Mouse (Mus musculus) lung, embryonic 15.5 days (tissue): ENCODE data around the gene Il21r. TPM values are rescaled to one million over a fixed set of nuclear protein-coding genes. Genes with fewer than 3 reads are reported as not detected.

ENCODE experiments used
- ATAC-seq: fragments of 200-750 bp; cut with Nextera tagmentation; 2 replicates; pipeline ENCODE4 v1.8.0; 2017; ENCODE audit warnings: moderate number of reproducible peaks, borderline replicate concordance; ENCODE audit not compliant: low FRiP score, low TSS enrichment; ENCODE audit errors: extremely low read depth
- H3K27ac ChIP-seq: fragments of 300-500 bp; sonication (generic); 2 replicates; pipeline ENCODE4 v1.5.1; 2015; ENCODE audit warnings: moderate library complexity, mild to moderate bottlenecking, inconsistent platforms
- H3K27me3 ChIP-seq: fragments of 300-500 bp; sonication (generic); 2 replicates; pipeline ENCODE4 v1.6.1; 2015; ENCODE audit warnings: inconsistent platforms
- H3K36me3 ChIP-seq: fragments of 300-500 bp; sonication (generic); 2 replicates; pipeline ENCODE4 v1.6.1; 2015; ENCODE audit warnings: inconsistent platforms
- H3K4me1 ChIP-seq: fragments of 300-500 bp; sonication (generic); 2 replicates; pipeline ENCODE4 v1.6.1; 2015; ENCODE audit warnings: inconsistent platforms
- H3K4me2 ChIP-seq: fragments of 300-500 bp; sonication (generic); 2 replicates; pipeline ENCODE4 v1.6.1; 2015; ENCODE audit warnings: inconsistent platforms, mild to moderate bottlenecking, moderate library complexity
- H3K4me3 ChIP-seq: fragments of 300-500 bp; sonication (generic); 2 replicates; pipeline ENCODE4 v1.5.1; 2015; ENCODE audit warnings: mild to moderate bottlenecking, inconsistent platforms
- H3K9ac ChIP-seq: fragments of 300-500 bp; sonication (generic); 2 replicates; pipeline ENCODE4 v1.6.1; 2015; ENCODE audit warnings: inconsistent platforms
- H3K9me3 ChIP-seq: fragments of 300-500 bp; sonication (generic); 2 replicates; pipeline ENCODE4 v1.6.1; 2016; ENCODE audit warnings: inconsistent platforms
- WGBS: fragments of 180-500 bp; shearing (Covaris S2); methylation state at CpG from one replicate; pipeline ENCODE4 v1.1.7; 2015; 5-methylcytosine and 5-hydroxymethylcytosine counted together
- polyA plus RNA-seq: library from polyadenylated mRNA; unstranded; fragments of >200 nt; fragmentation: Nextera tagmentation; extraction: Ambion mirVana; gene quantifications from 2 replicates; pipeline ENCODE4 v1.2.1, GENCODE M21; 2015

The Il21r gene
- polyA plus RNA-seq, 1 experiment from 2014 or later, result 0.74 TPM

DNA sequence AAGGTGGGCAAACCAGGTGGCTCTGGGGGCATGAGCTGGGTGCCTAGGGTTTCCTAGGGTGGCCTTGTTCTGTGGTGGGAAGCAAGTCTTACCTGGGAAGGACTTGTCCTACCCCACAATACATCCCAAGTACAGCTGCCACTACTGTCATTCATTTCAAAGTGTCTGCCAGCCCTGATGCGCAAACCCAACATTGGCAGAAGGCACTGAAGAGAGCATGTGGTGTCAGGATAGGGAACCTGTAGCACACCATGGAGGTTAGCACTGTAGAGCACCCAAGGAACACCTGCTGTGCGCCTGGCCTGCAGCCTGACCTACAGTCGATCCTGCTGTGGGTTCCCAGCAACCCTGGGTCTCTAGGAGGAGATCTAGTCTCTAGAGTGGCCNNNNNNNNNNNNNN lies 27.8 kb downstream of the Il21r start:
- WGBS, result 85% methylated on average over 3 of the region's 3 CpGs
- no peaks in the 10 kb centered on the region for H3K36me3 ChIP-seq
- H3K4me3 ChIP-seq, result no peak overlapping the region
- no peaks in the 10 kb centered on the region for H3K9me3 ChIP-seq
- no peaks in the 10 kb centered on the region for H3K27me3 ChIP-seq
- no peak for ATAC-seq
- H3K4me2 ChIP-seq, result no peak overlapping the region
- H3K27ac ChIP-seq, result peak overlapping the region; percentile 88; the same call in 1 of the 2 replicates
- H3K4me1 ChIP-seq, result peaks cover 38% of the 10 kb centered on the region
- H3K9ac ChIP-seq, result no peak overlapping the region

DNA sequence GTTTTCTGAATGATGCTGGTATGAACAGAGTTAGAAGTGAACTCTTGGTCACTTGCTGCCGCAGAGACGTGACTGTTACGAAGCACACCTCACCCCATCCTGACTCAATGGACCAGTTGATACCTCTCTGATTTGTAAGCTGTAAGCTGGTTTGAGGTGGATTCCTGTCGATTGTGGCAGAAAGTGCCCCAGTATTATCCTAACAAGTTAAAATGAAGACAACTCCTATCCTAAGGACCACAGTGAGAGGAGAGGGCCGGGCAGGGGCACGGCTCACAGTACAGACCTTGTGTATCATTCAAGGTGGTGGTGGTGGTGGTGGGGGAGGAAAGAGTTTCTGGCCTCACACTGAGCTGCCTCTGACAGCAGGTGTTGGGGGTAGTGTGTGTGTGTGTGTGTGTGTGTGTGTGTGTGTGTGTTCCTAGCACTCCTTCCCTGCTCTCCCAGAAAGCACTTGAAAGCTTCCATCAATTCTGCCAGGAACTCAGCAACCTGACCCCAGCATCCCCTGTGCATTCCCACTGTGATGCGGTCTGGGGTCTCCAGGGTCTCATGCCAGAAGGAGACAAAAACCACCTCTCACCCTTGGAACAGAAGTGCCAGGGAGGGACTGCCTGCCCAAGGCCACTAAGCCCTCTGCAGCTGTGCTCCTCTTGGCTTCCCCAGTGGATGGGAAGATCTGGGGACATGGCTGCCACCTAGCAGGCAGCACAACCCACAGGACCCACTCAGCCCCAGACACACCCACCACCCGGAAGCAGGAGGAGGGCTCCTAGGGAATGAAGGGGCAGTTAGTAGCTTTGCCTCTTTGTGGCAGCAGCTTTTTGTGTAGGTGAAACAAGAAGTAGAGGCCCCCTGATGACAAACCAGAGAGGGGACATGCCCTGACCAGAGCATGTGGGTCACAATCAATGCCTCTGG lies 34.3 kb downstream of the Il21r start:
- peaks cover 31% of the 10 kb centered on the region for H3K36me3 ChIP-seq

DNA sequence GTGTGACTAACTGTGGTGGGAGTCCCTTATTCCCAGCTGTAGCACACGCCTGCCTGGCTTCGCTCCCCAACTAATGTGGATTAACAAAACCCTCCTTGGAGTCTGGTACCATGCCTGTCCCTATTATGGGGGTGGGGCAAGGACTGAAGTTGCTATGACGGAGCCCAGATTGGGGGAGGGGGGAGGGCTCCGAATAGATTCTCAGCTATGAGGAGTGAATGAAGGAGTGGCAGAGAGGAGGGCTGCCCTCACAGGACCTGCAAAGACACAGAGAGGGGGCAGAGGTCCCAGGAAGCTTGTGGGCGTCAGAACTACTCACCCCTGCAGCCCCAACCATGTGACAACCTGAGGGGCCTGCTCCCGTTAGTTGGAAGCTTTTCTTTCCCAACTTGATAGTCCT lies 35.1 kb downstream of the Il21r start:
- ATAC-seq, result no peak
- H3K27me3 ChIP-seq, result no peaks in the 10 kb centered on the region
- no peak overlapping the region for H3K4me2 ChIP-seq
- peaks cover 18% of the 10 kb centered on the region for H3K4me1 ChIP-seq
- peaks cover 40% of the 10 kb centered on the region for H3K36me3 ChIP-seq
- no peaks in the 10 kb centered on the region for H3K9me3 ChIP-seq
- 75% methylated on average over 6 of the region's 6 CpGs for WGBS
- H3K9ac ChIP-seq, result no peak overlapping the region
- H3K27ac ChIP-seq, result no peak overlapping the region
- no peak overlapping the region for H3K4me3 ChIP-seq

More for the DNA sequence above, 34.3 kb downstream of the Il21r start:
- Histone ChIP-seq H3K4me1 (peaks cover 22% of the 10 kb centered on the region), H3K4me3 (no peak overlapping the region), H3K9me3 (no peaks in the 10 kb centered on the region), H3K4me2 (no peak overlapping the region), H3K9ac (no peak overlapping the region), H3K27ac (no peak overlapping the region), H3K27me3 (no peaks in the 10 kb centered on the region)
- WGBS, result 78% methylated on average over 8 of the region's 8 CpGs
- ATAC-seq, result no peak

DNA sequence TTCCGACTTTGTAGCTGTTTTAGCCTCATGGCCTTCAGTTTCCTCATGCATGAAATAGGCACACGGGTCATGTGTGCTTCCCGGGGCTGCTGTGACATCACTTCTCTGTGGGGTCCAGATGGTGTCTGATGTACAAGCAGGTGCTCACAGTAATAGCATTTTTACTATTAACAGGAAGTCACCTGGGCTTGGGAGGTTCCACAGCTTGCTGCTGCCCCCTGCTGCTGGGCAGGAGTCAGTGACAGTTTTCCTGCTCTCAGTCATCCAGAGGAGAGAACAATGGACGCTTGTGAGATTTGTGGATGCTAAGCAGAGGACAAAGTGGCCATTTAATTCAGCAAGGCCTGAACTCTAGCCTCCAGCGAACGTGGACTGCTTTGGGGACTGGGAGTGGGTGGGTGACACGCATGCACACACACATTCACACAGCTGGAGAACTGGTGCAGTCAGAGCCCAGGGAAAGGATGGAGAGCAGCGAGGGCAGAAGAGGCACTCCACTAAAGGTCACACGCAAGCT lies 35.7 kb downstream of the Il21r start:
- 36% methylated on average over 9 of the region's 9 CpGs for WGBS
- Histone ChIP-seq H3K27ac (no peak overlapping the region), H3K4me3 (no peak overlapping the region), H3K9ac (no peak overlapping the region), H3K4me1 (peaks cover 21% of the 10 kb centered on the region), H3K27me3 (no peaks in the 10 kb centered on the region), H3K36me3 (peaks cover 46% of the 10 kb centered on the region), H3K4me2 (no peak overlapping the region), H3K9me3 (no peaks in the 10 kb centered on the region)
- no peak for ATAC-seq

DNA sequence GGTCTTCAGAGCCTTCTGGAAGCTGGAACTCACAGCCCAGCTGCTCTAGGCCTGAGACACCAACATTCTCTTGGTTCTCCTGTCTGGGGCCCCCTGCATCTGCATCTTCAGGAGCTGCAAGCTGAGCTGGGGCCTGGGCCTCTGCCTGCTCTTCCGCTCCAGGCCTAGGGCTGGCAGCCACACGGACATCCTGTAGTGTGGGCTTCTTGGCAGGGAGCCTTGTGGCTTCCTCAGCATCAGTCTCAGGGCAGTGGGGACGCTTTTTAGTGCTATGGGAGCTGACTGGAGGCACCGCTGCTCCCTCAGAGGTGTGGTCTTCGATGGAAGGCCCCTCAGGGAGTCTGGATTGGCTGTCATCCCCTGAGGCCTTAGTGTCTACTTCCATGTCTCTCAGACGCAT lies 40.7 kb downstream of the Il21r start:
- Histone ChIP-seq H3K4me2 (no peak overlapping the region), H3K27ac (no peak overlapping the region), H3K4me1 (peaks cover 7% of the 10 kb centered on the region; the same call in 1 of the 2 replicates), H3K9me3 (no peaks in the 10 kb centered on the region), H3K36me3 (peaks cover 95% of the 10 kb centered on the region), H3K4me3 (no peak overlapping the region), H3K27me3 (no peaks in the 10 kb centered on the region), H3K9ac (no peak overlapping the region)
- ATAC-seq, result no peak
- WGBS, result 73% methylated on average over 6 of the region's 6 CpGs

DNA sequence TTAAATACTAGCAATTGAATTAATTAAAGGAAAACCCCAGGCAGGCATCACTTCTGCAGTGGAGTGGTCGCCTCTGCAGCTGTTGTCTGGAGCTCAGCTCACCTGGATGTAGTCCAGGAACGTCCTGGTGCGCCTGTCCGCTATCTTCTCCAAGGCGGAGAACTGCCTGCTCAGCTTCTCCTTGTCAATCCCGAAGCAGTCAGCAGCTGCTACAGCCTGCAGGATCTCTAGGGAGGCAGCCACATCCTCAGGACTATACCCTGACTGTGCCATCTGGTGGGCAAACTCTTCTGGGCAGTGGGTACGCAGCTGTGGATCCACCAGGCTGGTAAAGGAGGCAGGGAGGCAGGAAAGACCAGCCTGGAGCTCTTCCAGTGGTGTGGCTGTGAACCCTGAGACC lies 42.2 kb downstream of the Il21r start:
- WGBS, result 82% methylated on average over 7 of the region's 7 CpGs
- Histone ChIP-seq H3K9me3 (no peaks in the 10 kb centered on the region), H3K27ac (no peak overlapping the region), H3K27me3 (no peaks in the 10 kb centered on the region), H3K4me1 (peaks cover 7% of the 10 kb centered on the region; the same call in 1 of the 2 replicates), H3K4me2 (no peak overlapping the region), H3K4me3 (no peak overlapping the region), H3K9ac (no peak overlapping the region), H3K36me3 (peaks cover 99% of the 10 kb centered on the region)
- ATAC-seq, result no peak

DNA sequence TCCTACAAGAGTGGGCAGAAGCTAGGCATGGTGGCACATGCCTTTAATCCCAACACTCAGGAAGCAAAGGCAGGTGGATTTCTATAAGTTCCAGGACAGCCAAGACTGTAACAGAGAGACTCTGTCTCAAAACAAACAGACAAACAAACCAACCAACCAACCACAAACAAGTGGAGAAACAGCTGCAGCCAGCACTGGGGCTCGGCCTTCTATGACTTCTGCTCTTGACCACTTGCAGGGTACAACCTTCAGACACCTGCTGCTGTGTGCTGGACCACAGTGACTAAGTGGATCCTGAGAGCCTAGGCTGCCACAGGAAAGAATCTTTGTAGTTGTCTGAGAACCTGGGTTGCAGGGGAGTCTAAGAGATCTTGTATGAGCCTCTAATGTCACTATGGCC lies 45.8 kb downstream of the Il21r start:
- peaks cover 3% of the 10 kb centered on the region; the same call in 1 of the 2 replicates for H3K4me1 ChIP-seq
- no peaks in the 10 kb centered on the region for H3K9me3 ChIP-seq
- WGBS, result 100% methylated on average over 1 of the region's 1 CpGs
- H3K9ac ChIP-seq, result no peak overlapping the region
- no peaks in the 10 kb centered on the region for H3K27me3 ChIP-seq
- ATAC-seq, result no peak
- no peak overlapping the region for H3K4me2 ChIP-seq
- H3K4me3 ChIP-seq, result no peak overlapping the region
- no peak overlapping the region for H3K27ac ChIP-seq
- peaks cover 99% of the 10 kb centered on the region for H3K36me3 ChIP-seq

DNA sequence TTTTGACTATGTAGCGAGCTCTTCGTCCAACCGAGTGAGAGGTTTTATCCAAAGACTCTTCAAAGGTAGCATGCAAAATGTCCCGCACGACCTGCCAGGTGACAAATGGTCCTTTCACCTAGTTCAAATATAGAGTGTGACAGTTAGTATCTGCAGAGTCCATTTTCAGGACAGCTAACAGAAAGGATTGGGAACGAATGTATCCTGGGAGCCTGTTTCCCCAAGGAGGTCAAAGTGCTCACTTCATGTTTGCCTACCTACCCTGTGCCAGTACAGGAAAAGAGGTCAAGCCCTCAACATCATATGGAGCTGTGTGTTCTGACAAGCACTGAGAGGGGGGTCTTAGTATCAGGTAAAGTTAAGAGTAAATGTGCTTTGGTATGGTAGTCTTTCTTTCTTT lies 54.3 kb downstream of the Il21r start:
- Histone ChIP-seq H3K9ac (no peak overlapping the region), H3K4me2 (no peak overlapping the region), H3K4me1 (no peaks in the 10 kb centered on the region), H3K27ac (no peak overlapping the region), H3K9me3 (no peaks in the 10 kb centered on the region), H3K4me3 (no peak overlapping the region), H3K27me3 (no peaks in the 10 kb centered on the region), H3K36me3 (peaks cover 97% of the 10 kb centered on the region)
- WGBS, result 90% methylated on average over 6 of the region's 6 CpGs
- ATAC-seq, result no peak

DNA sequence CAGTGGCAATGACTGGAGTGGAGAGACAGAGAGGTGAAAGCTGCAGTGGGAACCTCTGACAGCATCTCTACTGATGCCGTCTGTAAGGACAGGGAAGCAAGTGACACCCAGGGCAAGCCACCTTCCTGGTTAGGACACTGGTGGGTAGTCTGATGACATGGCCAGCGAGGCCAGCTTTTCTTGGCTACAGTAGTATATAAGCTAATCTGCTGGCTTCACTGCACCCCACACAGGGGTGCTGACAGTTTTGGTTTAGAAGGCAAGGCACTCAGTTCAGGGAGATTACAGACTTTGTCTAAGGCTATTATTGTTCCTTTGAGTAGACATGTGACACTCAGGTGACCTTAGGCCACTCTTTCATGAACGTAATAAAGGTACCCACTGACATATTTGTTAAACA lies 60.4 kb downstream of the Il21r start:
- ATAC-seq, result no peak
- no peaks in the 10 kb centered on the region for H3K27me3 ChIP-seq
- WGBS, result 74% methylated on average over 3 of the region's 3 CpGs
- H3K36me3 ChIP-seq, result peaks cover 90% of the 10 kb centered on the region
- no peak overlapping the region for H3K9ac ChIP-seq
- no peak overlapping the region for H3K4me2 ChIP-seq
- no peaks in the 10 kb centered on the region for H3K4me1 ChIP-seq
- no peak overlapping the region for H3K4me3 ChIP-seq
- no peak overlapping the region for H3K27ac ChIP-seq
- H3K9me3 ChIP-seq, result no peaks in the 10 kb centered on the region

DNA sequence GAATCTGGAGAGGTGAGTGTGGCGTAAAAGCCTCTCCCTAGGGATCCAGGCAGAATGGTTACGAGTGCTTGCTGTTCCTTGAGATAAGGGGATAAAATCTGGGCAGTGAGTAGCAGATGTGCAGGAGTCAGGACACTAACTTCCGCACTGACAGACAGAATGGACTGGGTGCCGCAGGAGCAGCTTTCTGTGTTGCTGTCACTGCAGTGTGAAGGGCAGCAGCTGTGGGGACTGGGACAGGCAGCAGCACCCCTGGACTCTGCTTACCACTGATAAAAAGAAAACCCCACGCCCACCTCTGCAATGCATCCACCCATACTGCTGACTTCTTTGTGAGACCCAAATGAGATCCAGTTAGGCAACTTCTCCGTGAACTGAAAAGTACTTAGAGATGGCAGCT lies 67.6 kb downstream of the Il21r start:
- Histone ChIP-seq H3K4me3 (no peak overlapping the region), H3K4me2 (no peak overlapping the region), H3K9me3 (no peaks in the 10 kb centered on the region), H3K36me3 (peaks cover 96% of the 10 kb centered on the region), H3K27me3 (no peaks in the 10 kb centered on the region), H3K9ac (no peak overlapping the region), H3K27ac (no peak overlapping the region), H3K4me1 (no peaks in the 10 kb centered on the region)
- 83% methylated on average over 6 of the region's 6 CpGs for WGBS
- ATAC-seq, result no peak

DNA sequence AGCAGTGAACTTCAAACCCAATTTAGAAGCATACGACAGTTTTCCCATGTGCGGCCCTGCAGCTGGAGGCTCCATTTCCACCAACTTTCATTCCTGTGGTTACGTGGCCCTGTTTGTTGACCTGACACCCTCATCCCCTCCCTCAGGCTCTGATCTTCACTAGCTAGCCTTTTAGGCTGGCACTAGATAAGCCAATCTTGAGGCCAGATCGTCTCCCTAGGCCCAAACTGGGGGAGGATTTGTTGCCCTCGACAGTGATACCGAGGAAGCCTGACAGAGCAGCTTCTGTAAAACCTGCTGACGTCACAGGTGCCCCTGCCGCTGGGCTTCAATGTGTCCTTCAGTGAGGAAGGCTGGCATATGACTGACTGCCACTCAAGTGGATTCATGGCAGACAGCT lies 68.2 kb downstream of the Il21r start:
- Histone ChIP-seq H3K9ac (no peak overlapping the region), H3K4me1 (no peaks in the 10 kb centered on the region), H3K4me2 (no peak overlapping the region), H3K9me3 (no peaks in the 10 kb centered on the region), H3K27me3 (no peaks in the 10 kb centered on the region), H3K36me3 (peaks cover 96% of the 10 kb centered on the region), H3K27ac (no peak overlapping the region), H3K4me3 (no peak overlapping the region)
- no peak for ATAC-seq
- 88% methylated on average over 8 of the region's 8 CpGs for WGBS

DNA sequence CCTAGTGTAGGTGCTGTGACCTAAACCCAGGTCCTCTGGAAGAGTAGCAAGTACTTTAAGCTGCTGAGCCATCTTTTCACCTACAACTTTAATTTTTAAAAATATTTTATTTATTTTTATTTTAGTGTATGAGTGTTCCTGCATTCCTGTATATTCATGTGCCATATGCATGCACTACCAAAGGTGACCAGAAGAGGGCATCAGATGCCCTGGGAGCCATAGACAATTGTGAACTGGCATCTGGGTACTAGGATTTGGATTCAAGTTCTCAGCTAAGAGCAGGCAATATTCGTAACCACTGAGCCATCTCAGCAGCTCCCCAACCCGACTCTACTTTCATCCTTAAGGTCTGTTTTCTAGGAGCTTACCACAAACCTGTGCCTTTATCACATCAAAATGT lies 71.7 kb downstream of the Il21r start:
- Histone ChIP-seq H3K4me3 (no peak overlapping the region), H3K27ac (no peak overlapping the region), H3K4me2 (no peak overlapping the region), H3K9ac (no peak overlapping the region), H3K4me1 (no peaks in the 10 kb centered on the region), H3K27me3 (no peaks in the 10 kb centered on the region), H3K9me3 (no peaks in the 10 kb centered on the region), H3K36me3 (peaks cover 99% of the 10 kb centered on the region)
- ATAC-seq, result no peak
- WGBS, result 82% methylated on average over 2 of the region's 2 CpGs
